Mouse (Mus musculus) limb, embryonic 13.5 days (tissue): ENCODE results near the gene Yjefn3. TPM values are rescaled to one million over a fixed set of nuclear protein-coding genes. Genes with fewer than 3 reads are reported as not detected.

ENCODE experiments used
- ATAC-seq: fragments of 200-750 bp; cut with Nextera tagmentation; 2 replicates; pipeline ENCODE4 v1.8.0; 2017; ENCODE audit warnings: low read depth, moderate number of reproducible peaks, moderate TSS enrichment; ENCODE audit not compliant: low FRiP score
- H3K27ac ChIP-seq: fragments of 300-500 bp; sonication (generic); 2 replicates; pipeline ENCODE4 v1.5.1; 2015; ENCODE audit warnings: inconsistent platforms, mild to moderate bottlenecking, moderate library complexity
- H3K27me3 ChIP-seq: fragments of 300-500 bp; sonication (generic); 2 replicates; pipeline ENCODE4 v1.6.1; 2015; ENCODE audit warnings: mild to moderate bottlenecking, inconsistent platforms
- H3K36me3 ChIP-seq: fragments of 300-500 bp; sonication (generic); 2 replicates; pipeline ENCODE4 v1.6.1; 2015; ENCODE audit warnings: inconsistent platforms, mild to moderate bottlenecking, moderate library complexity
- H3K4me1 ChIP-seq: fragments of 300-500 bp; sonication (generic); 2 replicates; pipeline ENCODE4 v1.6.1; 2015; ENCODE audit warnings: inconsistent platforms
- H3K4me2 ChIP-seq: fragments of 300-500 bp; sonication (generic); replicated peaks from 2 replicates; pipeline ENCODE4 v1.6.1; 2015; ENCODE audit warnings: inconsistent platforms, mild to moderate bottlenecking, moderate library complexity
- H3K4me3 ChIP-seq: fragments of 300-500 bp; sonication (generic); 2 replicates; pipeline ENCODE4 v1.5.1; 2015; ENCODE audit warnings: moderate library complexity, mild to moderate bottlenecking, inconsistent platforms
- H3K9ac ChIP-seq: fragments of 300-500 bp; sonication (generic); 2 replicates; pipeline ENCODE4 v1.6.1; 2015; ENCODE audit warnings: mild to moderate bottlenecking, inconsistent platforms
- H3K9me3 ChIP-seq: fragments of 300-500 bp; sonication (generic); 2 replicates; pipeline ENCODE4 v1.6.1; 2016; ENCODE audit warnings: inconsistent platforms
- WGBS: fragments of 180-500 bp; shearing (Covaris S2); methylation state at CpG from one replicate; pipeline ENCODE4 v1.1.7; 2015; 5-methylcytosine and 5-hydroxymethylcytosine counted together
- polyA plus RNA-seq: library from polyadenylated mRNA; unstranded; fragments of >200 nt; fragmentation: Nextera tagmentation; extraction: Ambion mirVana; gene quantifications from 2 replicates; pipeline ENCODE4 v1.2.1, GENCODE M21; 2015

Yjefn3 gene
- polyA plus RNA-seq, 1 experiment from 2014 or later = 6.6 TPM

- Histone ChIP-seq H3K4me3 (no peak overlapping the region), H3K4me1 (peaks cover 3% of the 10 kb centered on the region; the same call in 1 of the 2 replicates), H3K27me3 (peaks cover 55% of the 10 kb centered on the region), H3K9me3 (no peaks in the 10 kb centered on the region), H3K27ac (no peak overlapping the region), H3K4me2 (no peak overlapping the region), H3K36me3 (no peaks in the 10 kb centered on the region), H3K9ac (no peak overlapping the region)
- 48% methylated on average over 10 of the region's 10 CpGs for WGBS
- ATAC-seq = no peak
These were observed 26.4 kb downstream of the Yjefn3 start for GRCm38 (mm10) chr8:69876097-69876496.

GRCm38 (mm10) chr8:69874654-69875053 is 27.9 kb downstream of the Yjefn3 start:
- no peak overlapping the region for H3K4me3 ChIP-seq
- no peak overlapping the region for H3K4me2 ChIP-seq
- 0 out of 2 replicates have a peak, but pooled peaks cover 2% of the 10 kb centered on the region for H3K4me1 ChIP-seq
- 88% methylated on average over 13 of the region's 13 CpGs for WGBS
- no peak overlapping the region for H3K9ac ChIP-seq
- no peaks in the 10 kb centered on the region for H3K9me3 ChIP-seq
- H3K27me3 ChIP-seq = peaks cover 41% of the 10 kb centered on the region
- H3K27ac ChIP-seq = no peak overlapping the region
- H3K36me3 ChIP-seq = no peaks in the 10 kb centered on the region
- ATAC-seq = no peak

DNA sequence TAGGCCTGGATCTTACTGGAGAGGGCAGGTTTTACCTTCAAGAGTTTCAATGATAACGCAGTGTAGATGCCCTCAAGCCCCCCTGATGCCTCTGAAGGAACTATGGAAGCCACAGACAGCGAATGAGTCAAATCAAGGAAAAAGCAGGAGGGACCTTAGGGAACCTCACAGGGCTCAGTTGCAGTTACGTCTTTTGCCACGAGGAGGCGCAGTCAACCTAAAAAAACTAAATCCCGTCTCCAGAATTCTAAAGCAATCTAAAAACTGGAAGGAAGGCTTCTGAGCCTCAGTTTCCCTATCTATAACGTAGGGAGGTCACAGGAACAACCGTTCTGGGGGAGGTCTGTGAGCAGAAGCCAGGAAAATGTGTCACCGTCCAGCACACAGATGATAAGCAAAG is 28.4 kb downstream of the Yjefn3 start:
- no peaks in the 10 kb centered on the region for H3K9me3 ChIP-seq
- no peak overlapping the region for H3K9ac ChIP-seq
- peaks cover 36% of the 10 kb centered on the region for H3K27me3 ChIP-seq
- H3K4me1 ChIP-seq = 0 out of 2 replicates have a peak, but pooled peaks cover 2% of the 10 kb centered on the region
- no peaks in the 10 kb centered on the region for H3K36me3 ChIP-seq
- 13% methylated on average over 9 of the region's 9 CpGs for WGBS
- H3K27ac ChIP-seq = no peak overlapping the region
- no peak overlapping the region for H3K4me3 ChIP-seq
- ATAC-seq = no peak
- no peak overlapping the region for H3K4me2 ChIP-seq

DNA sequence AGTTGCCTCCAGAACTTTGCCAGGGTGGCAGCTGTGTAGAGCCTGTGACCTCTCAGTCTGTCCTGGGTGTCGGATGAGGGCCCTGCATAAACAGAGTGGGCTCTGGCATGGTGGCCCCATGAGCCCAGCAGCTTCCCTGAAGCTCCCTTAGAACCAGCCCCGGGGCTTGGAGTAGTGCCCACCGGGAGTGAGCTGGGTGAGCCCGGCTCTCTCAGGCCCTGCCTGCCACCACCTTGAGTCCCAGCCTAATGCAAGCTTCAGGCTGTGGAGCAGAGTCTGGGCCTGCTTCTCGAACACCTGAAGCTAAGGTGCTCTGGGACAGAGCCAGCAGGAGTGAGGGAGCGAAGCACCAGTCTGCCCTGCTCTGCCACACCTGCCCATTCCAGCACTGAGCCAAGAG is 31.6 kb downstream of the Yjefn3 start:
- Histone ChIP-seq H3K9ac (no peak overlapping the region), H3K36me3 (no peaks in the 10 kb centered on the region), H3K4me2 (no peak overlapping the region), H3K27ac (no peak overlapping the region), H3K4me3 (no peak overlapping the region), H3K27me3 (0 out of 2 replicates have a peak, but pooled peaks cover 4% of the 10 kb centered on the region), H3K9me3 (no peaks in the 10 kb centered on the region), H3K4me1 (0 out of 2 replicates have a peak, but pooled peaks cover 2% of the 10 kb centered on the region)
- ATAC-seq = no peak
- 82% methylated on average over 6 of the region's 6 CpGs for WGBS

DNA sequence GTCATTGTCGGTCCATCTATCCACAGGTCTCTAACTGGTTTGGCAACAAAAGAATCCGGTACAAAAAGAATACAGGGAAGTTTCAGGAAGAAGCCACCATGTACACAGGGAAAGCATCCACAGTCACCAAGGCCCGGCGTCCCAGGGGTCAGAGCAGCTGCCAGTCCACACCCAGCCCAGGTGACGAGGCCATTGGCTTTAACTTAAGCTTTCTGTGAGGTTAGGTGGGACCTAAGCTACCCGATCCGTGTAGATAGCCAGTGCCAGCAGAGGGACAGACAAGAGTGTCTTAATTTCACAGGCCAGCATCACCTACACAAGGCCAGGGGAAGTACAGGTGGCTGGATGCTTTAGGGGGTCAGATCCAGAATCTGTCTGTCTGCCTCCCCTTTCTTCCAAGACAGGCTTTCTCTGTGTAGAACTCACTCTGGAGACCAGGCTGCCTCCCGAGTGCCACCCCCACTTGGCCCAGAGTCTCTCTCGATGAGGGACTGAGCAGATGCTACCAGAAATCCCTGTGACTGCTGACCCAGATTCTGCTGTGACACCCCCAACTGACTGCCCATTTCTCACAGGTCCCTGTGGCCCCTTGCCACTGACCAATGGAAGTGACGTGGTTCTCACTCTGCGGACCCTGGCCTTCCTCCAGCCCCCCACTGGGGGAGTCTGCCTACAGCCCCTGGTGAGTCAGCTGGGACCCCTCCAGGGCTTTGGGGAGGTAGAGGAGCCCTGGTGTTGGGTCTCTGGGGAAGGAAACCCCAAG is 32.3 kb downstream of the Yjefn3 start:
- 80% methylated on average over 11 of the region's 11 CpGs for WGBS
- no peak overlapping the region for H3K4me2 ChIP-seq
- no peaks in the 10 kb centered on the region for H3K36me3 ChIP-seq
- no peaks in the 10 kb centered on the region for H3K27me3 ChIP-seq
- H3K4me1 ChIP-seq = 0 out of 2 replicates have a peak, but pooled peaks cover 2% of the 10 kb centered on the region
- ATAC-seq = no peak
- no peak overlapping the region for H3K4me3 ChIP-seq
- H3K27ac ChIP-seq = no peak overlapping the region
- H3K9me3 ChIP-seq = no peaks in the 10 kb centered on the region
- H3K9ac ChIP-seq = no peak overlapping the region

GRCm38 (mm10) chr8:69867696-69868326 is 34.7 kb downstream of the Yjefn3 start:
- no peaks in the 10 kb centered on the region for H3K4me1 ChIP-seq

GRCm38 (mm10) chr8:69864180-69864579 is 38.3 kb downstream of the Yjefn3 start:
- 66% methylated on average over 5 of the region's 5 CpGs for WGBS
- H3K36me3 ChIP-seq = no peaks in the 10 kb centered on the region

More at GRCm38 (mm10) chr8:69867696-69868326, 34.7 kb downstream of the Yjefn3 start:
- Histone ChIP-seq H3K27me3 (no peaks in the 10 kb centered on the region), H3K9me3 (no peaks in the 10 kb centered on the region), H3K36me3 (no peaks in the 10 kb centered on the region), H3K9ac (peak overlapping the region; percentile 39; the same call in 1 of the 2 replicates), H3K4me2 (no peak overlapping the region), H3K4me3 (no peak overlapping the region), H3K27ac (no peak overlapping the region)
- 61% methylated on average over 5 of the region's 5 CpGs for WGBS
- ATAC-seq = no peak

DNA sequence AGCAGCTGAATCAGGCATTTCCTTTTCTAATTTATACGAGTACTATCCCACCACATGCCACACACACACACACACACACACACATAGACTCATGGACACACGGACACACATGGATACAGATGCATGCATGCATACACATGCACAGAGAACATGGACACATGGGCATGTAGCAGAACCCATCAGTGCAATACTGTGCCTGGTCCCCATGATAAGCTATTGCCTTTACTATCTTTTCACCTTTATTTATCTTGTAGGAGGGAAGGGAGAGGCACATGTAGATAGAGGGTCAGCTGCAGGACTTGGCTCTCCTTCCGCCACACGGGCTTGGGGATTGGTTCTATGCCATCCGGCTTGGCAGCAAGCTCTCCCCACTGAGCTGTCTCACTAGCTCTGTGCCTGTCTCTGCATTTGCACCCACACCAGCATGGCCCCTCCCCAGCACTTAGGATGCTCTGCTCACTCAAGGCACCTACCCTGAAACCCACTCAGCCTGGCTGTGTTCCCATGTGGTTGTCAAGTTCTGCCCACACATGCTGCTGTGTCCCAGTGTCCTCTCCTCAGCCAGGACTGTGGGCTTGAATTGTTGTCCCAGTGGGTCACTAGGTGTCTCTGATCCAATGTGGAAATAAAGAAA is 39.0 kb downstream of the Yjefn3 start:
- Histone ChIP-seq H3K27ac (no peak overlapping the region), H3K9me3 (no peaks in the 10 kb centered on the region), H3K4me2 (no peak overlapping the region), H3K9ac (no peak overlapping the region), H3K4me3 (no peak overlapping the region), H3K36me3 (no peaks in the 10 kb centered on the region), H3K27me3 (no peaks in the 10 kb centered on the region), H3K4me1 (no peaks in the 10 kb centered on the region)
- 83% methylated on average over 5 of the region's 5 CpGs for whole genome bisulfite sequencing
- no peak for ATAC-seq

More at GRCm38 (mm10) chr8:69864180-69864579, 38.3 kb downstream of the Yjefn3 start:
- no peaks in the 10 kb centered on the region for H3K27me3 ChIP-seq
- no peaks in the 10 kb centered on the region for H3K9me3 ChIP-seq
- H3K4me1 ChIP-seq = no peaks in the 10 kb centered on the region
- H3K9ac ChIP-seq = 0 out of 2 replicates have a peak overlapping the region, but pooled peaks have one; percentile 8
- H3K4me3 ChIP-seq = no peak overlapping the region
- no peak for ATAC-seq
- no peak overlapping the region for H3K27ac ChIP-seq
- H3K4me2 ChIP-seq = no peak overlapping the region

DNA sequence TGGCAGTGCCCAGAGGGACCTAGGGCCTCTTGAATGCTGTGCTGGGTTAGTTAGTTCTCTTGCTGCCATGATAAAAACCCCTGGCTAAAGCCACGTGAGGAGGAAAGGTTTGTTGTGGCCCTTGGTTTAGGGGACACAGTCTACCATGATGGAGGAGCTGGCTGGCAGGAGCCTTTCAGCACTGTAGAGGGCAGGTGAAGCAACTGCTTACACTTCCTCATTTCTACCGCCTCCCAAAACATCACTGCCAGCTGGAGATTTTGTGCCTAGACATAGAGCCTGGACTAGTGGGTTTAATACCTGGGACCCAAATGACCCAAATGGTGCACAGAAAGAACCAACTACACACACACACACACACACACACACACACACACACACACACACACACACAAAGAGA is 41.3 kb downstream of the Yjefn3 start:
- Histone ChIP-seq H3K27me3 (no peaks in the 10 kb centered on the region), H3K4me2 (no peak overlapping the region), H3K9me3 (no peaks in the 10 kb centered on the region), H3K9ac (no peak overlapping the region), H3K4me1 (no peaks in the 10 kb centered on the region), H3K36me3 (no peaks in the 10 kb centered on the region), H3K27ac (no peak overlapping the region), H3K4me3 (no peak overlapping the region)
- ATAC-seq = no peak
- 75% methylated on average over 2 of the region's 2 CpGs for WGBS

DNA sequence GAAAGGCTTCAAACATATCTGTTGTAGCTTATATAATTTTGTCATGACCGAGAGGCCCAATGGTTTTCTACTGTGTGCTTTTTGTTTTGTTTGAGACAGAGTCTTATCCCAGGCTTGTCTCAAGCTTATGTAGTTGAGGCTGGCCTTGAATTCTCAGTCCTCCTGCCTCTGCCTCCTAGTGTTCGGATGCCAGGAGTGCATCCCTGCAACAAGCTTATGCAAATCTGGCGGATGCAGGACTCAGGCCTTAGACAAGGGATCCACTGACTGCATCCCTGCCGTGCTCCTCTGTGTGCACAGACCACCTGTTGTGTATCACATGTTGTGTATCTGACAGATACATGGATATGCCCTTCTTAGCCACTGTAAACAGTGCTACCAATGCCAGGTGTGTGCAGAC is 41.7 kb downstream of the Yjefn3 start:
- no peak for ATAC-seq
- Histone ChIP-seq H3K4me2 (no peak overlapping the region), H3K9me3 (no peaks in the 10 kb centered on the region), H3K4me3 (no peak overlapping the region), H3K36me3 (no peaks in the 10 kb centered on the region), H3K4me1 (no peaks in the 10 kb centered on the region), H3K27me3 (no peaks in the 10 kb centered on the region), H3K27ac (no peak overlapping the region), H3K9ac (no peak overlapping the region)
- WGBS = 58% methylated on average over 4 of the region's 4 CpGs

- WGBS = 91% methylated on average over 10 of the region's 10 CpGs
- no peak overlapping the region for H3K27ac ChIP-seq
- H3K9ac ChIP-seq = no peak overlapping the region
- no peaks in the 10 kb centered on the region for H3K36me3 ChIP-seq
- H3K4me2 ChIP-seq = no peak overlapping the region
- H3K27me3 ChIP-seq = no peaks in the 10 kb centered on the region
- no peaks in the 10 kb centered on the region for H3K9me3 ChIP-seq
- no peak overlapping the region for H3K4me3 ChIP-seq
- ATAC-seq = no peak
- H3K4me1 ChIP-seq = no peaks in the 10 kb centered on the region
These were observed 48.6 kb downstream of the Yjefn3 start for GRCm38 (mm10) chr8:69853869-69854268.

DNA sequence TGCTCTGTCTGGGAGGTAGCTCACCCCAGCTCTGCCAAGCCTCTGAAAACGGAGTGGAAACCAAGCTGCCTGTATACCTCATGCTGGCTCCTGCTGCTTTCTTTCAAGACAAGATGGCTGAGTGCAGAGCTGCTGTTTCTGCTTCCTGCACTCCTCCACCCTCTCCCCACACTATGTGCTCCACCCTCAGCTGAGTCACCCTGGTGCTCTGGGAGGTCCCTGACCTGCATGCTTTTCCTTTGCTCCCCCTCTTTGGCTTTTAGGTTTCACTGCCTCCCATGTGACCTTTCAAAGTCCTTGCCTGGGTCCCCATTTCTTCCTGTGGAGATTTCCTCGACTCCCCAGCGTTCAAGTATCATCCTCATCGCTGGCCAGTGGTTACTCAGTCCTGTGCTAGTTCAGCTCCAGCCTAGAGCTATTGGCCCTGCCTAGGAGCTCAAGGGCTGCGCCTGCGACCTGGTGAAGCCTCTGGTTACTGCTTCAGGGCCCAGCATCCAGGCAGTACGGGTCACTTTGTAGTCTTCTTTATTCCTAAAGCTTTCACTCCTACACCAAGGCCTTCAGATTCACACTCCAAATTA is 51.5 kb downstream of the Yjefn3 start:
- H3K9ac ChIP-seq = no peak overlapping the region
- H3K36me3 ChIP-seq = no peaks in the 10 kb centered on the region
- ATAC-seq = no peak
- no peak overlapping the region for H3K4me2 ChIP-seq
- no peaks in the 10 kb centered on the region for H3K27me3 ChIP-seq
- no peak overlapping the region for H3K4me3 ChIP-seq
- H3K4me1 ChIP-seq = no peaks in the 10 kb centered on the region
- no peak overlapping the region for H3K27ac ChIP-seq
- 77% methylated on average over 7 of the region's 7 CpGs for WGBS
- H3K9me3 ChIP-seq = no peaks in the 10 kb centered on the region
